Mouse (Mus musculus): Measurements from ENCODE around the gene Itprip. TPM values are rescaled to one million over a fixed set of nuclear protein-coding genes. Genes with fewer than 3 reads are reported as not detected.
A peak's percentile ranks its signal among the peaks of the same experiment; 100 is the strongest.

The Itprip gene
- polyA plus RNA-seq, 1 experiment from 2014 or later, result 18.7 TPM

GRCm38 (mm10) chr19:47867628-47868175 lies 51.4 kb downstream of the Itprip start:
- no peaks in the 10 kb centered on the region for H3K9me3 ChIP-seq (replicated peaks; ENCODE audit: control insufficient read depth, low read length)

GRCm38 (mm10) chr19:47865353-47865947 lies 53.6 kb downstream of the Itprip start, which contains the start of gene Gsto2:
Gsto2 (plus strand) TSS chr19:47865534.
- Histone ChIP-seq H3K27me3 (ENCODE audit: control insufficient read depth, insufficient read depth, low read length) (no peaks in the 10 kb centered on the region), H3K9ac (ENCODE audit: low read length) (peak within 1 kb of the TSS; percentile 87), H3K4me1 (ENCODE audit: control insufficient read depth, insufficient read depth, low read length) (peaks cover 3% of the 10 kb centered on the region; the same call in 1 of the 2 replicates), H3K9me3 (replicated peaks; ENCODE audit: control insufficient read depth, low read length) (no peaks in the 10 kb centered on the region), H3K4me3 (replicated peaks; ENCODE audit: low read length) (peak within 1 kb of the TSS; percentile 70), H3K4me2 (ENCODE audit: low read depth, low read length) (peak within 1 kb of the TSS; percentile 88), H3K27ac (ENCODE audit: low read length) (peak within 1 kb of the TSS; percentile 89), H3K36me3 (ENCODE audit: control insufficient read depth, insufficient read depth, low read length) (no peaks in the 10 kb centered on the region)
- peak; percentile 99 for ATAC-seq (ENCODE audit: insufficient read depth, low FRiP score)
- under 1% methylated on average over 49 of the region's 49 CpGs for WGBS

More at GRCm38 (mm10) chr19:47867628-47868175, 51.4 kb downstream of the Itprip start:
- 51% methylated on average over 4 of the region's 4 CpGs for WGBS
- no peak overlapping the region for H3K27ac ChIP-seq (ENCODE audit: low read length)
- peaks cover 3% of the 10 kb centered on the region; the same call in 1 of the 2 replicates for H3K4me1 ChIP-seq (ENCODE audit: control insufficient read depth, insufficient read depth, low read length)
- no peaks in the 10 kb centered on the region for H3K27me3 ChIP-seq (ENCODE audit: control insufficient read depth, insufficient read depth, low read length)
- H3K9ac ChIP-seq (ENCODE audit: low read length), result no peak overlapping the region
- H3K36me3 ChIP-seq (ENCODE audit: control insufficient read depth, insufficient read depth, low read length), result no peaks in the 10 kb centered on the region
- H3K4me3 ChIP-seq (replicated peaks; ENCODE audit: low read length), result no peak overlapping the region
- no peak overlapping the region for H3K4me2 ChIP-seq (ENCODE audit: low read depth, low read length)
- ATAC-seq (ENCODE audit: insufficient read depth, low FRiP score), result no peak

GRCm38 (mm10) chr19:47864721-47865120 lies 54.4 kb downstream of the Itprip start:
- Histone ChIP-seq H3K4me2 (ENCODE audit: low read depth, low read length) (peak overlapping the region; percentile 88), H3K9ac (ENCODE audit: low read length) (no peak overlapping the region), H3K27me3 (ENCODE audit: control insufficient read depth, insufficient read depth, low read length) (no peaks in the 10 kb centered on the region), H3K27ac (ENCODE audit: low read length) (no peak overlapping the region), H3K4me3 (replicated peaks; ENCODE audit: low read length) (peak overlapping the region; percentile 70), H3K4me1 (ENCODE audit: control insufficient read depth, insufficient read depth, low read length) (peaks cover 3% of the 10 kb centered on the region; the same call in 1 of the 2 replicates), H3K9me3 (replicated peaks; ENCODE audit: control insufficient read depth, low read length) (no peaks in the 10 kb centered on the region), H3K36me3 (ENCODE audit: control insufficient read depth, insufficient read depth, low read length) (no peaks in the 10 kb centered on the region)
- 79% methylated on average over 7 of the region's 7 CpGs for WGBS
- no peak for ATAC-seq (ENCODE audit: insufficient read depth, low FRiP score)

GRCm38 (mm10) chr19:47864051-47864450 lies 55.0 kb downstream of the Itprip start:
- Histone ChIP-seq H3K9ac (ENCODE audit: low read length) (no peak overlapping the region), H3K36me3 (ENCODE audit: control insufficient read depth, insufficient read depth, low read length) (no peaks in the 10 kb centered on the region; the same call in 1 of the 2 replicates), H3K4me2 (ENCODE audit: low read depth, low read length) (no peak overlapping the region), H3K9me3 (replicated peaks; ENCODE audit: control insufficient read depth, low read length) (no peaks in the 10 kb centered on the region), H3K4me1 (ENCODE audit: control insufficient read depth, insufficient read depth, low read length) (peaks cover 3% of the 10 kb centered on the region; the same call in 1 of the 2 replicates), H3K4me3 (replicated peaks; ENCODE audit: low read length) (no peak overlapping the region), H3K27me3 (ENCODE audit: control insufficient read depth, insufficient read depth, low read length) (no peaks in the 10 kb centered on the region), H3K27ac (ENCODE audit: low read length) (no peak overlapping the region)
- WGBS, result 95% methylated on average over 9 of the region's 9 CpGs
- ATAC-seq (ENCODE audit: insufficient read depth, low FRiP score), result no peak

- no peak overlapping the region for H3K27ac ChIP-seq (ENCODE audit: low read length)
- no peaks in the 10 kb centered on the region for H3K9me3 ChIP-seq (replicated peaks; ENCODE audit: control insufficient read depth, low read length)
- no peak overlapping the region for H3K4me3 ChIP-seq (replicated peaks; ENCODE audit: low read length)
- no peaks in the 10 kb centered on the region for H3K27me3 ChIP-seq (ENCODE audit: control insufficient read depth, insufficient read depth, low read length)
- no peak overlapping the region for H3K4me2 ChIP-seq (ENCODE audit: low read depth, low read length)
- WGBS, result 96% methylated on average over 3 of the region's 3 CpGs
- H3K4me1 ChIP-seq (ENCODE audit: control insufficient read depth, insufficient read depth, low read length), result peaks cover 3% of the 10 kb centered on the region; the same call in 1 of the 2 replicates
- no peaks in the 10 kb centered on the region; the same call in 1 of the 2 replicates for H3K36me3 ChIP-seq (ENCODE audit: control insufficient read depth, insufficient read depth, low read length)
- H3K9ac ChIP-seq (ENCODE audit: low read length), result no peak overlapping the region
- ATAC-seq (ENCODE audit: insufficient read depth, low FRiP score), result no peak
These were observed 56.5 kb downstream of the Itprip start for GRCm38 (mm10) chr19:47862581-47862980.

- no peak overlapping the region for H3K9ac ChIP-seq (ENCODE audit: low read length)
- peak overlapping the region; percentile 79 for H3K27ac ChIP-seq (ENCODE audit: low read length)
- H3K4me1 ChIP-seq (ENCODE audit: control insufficient read depth, insufficient read depth, low read length), result peaks cover 9% of the 10 kb centered on the region
- no peak overlapping the region for H3K4me3 ChIP-seq (replicated peaks; ENCODE audit: low read length)
- ATAC-seq (ENCODE audit: insufficient read depth, low FRiP score), result no peak
- H3K27me3 ChIP-seq (ENCODE audit: control insufficient read depth, insufficient read depth, low read length), result no peaks in the 10 kb centered on the region
- WGBS, result 75% methylated on average over 8 of the region's 8 CpGs
- H3K36me3 ChIP-seq (ENCODE audit: control insufficient read depth, insufficient read depth, low read length), result no peaks in the 10 kb centered on the region; the same call in 1 of the 2 replicates
- H3K9me3 ChIP-seq (replicated peaks; ENCODE audit: control insufficient read depth, low read length), result no peaks in the 10 kb centered on the region
- peak overlapping the region; percentile 20 for H3K4me2 ChIP-seq (ENCODE audit: low read depth, low read length)
These were observed 59.9 kb downstream of the Itprip start for GRCm38 (mm10) chr19:47859180-47859579.

- no peaks in the 10 kb centered on the region for H3K9me3 ChIP-seq (replicated peaks; ENCODE audit: control insufficient read depth, low read length)
- WGBS, result 71% methylated on average over 18 of the region's 18 CpGs
- no peak for ATAC-seq (ENCODE audit: insufficient read depth, low FRiP score)
- peak overlapping the region; percentile 27; the same call in 1 of the 2 replicates for H3K9ac ChIP-seq (ENCODE audit: low read length)
- H3K4me3 ChIP-seq (replicated peaks; ENCODE audit: low read length), result peak overlapping the region; percentile 19; the same call in 1 of the 2 replicates
- H3K4me1 ChIP-seq (ENCODE audit: control insufficient read depth, insufficient read depth, low read length), result peaks cover 15% of the 10 kb centered on the region
- peak overlapping the region; percentile 20 for H3K4me2 ChIP-seq (ENCODE audit: low read depth, low read length)
- H3K27ac ChIP-seq (ENCODE audit: low read length), result peak overlapping the region; percentile 79
- no peaks in the 10 kb centered on the region for H3K27me3 ChIP-seq (ENCODE audit: control insufficient read depth, insufficient read depth, low read length)
- no peaks in the 10 kb centered on the region; the same call in 1 of the 2 replicates for H3K36me3 ChIP-seq (ENCODE audit: control insufficient read depth, insufficient read depth, low read length)
These were observed 60.8 kb downstream of the Itprip start for GRCm38 (mm10) chr19:47857957-47858942.

GRCm38 (mm10) chr19:47854796-47855783 lies 64.0 kb downstream of the Itprip start, which contains the start of gene Gsto1:
Gsto1 (plus strand) TSS chr19:47854970.
- peaks cover 15% of the 10 kb centered on the region for H3K4me1 ChIP-seq (ENCODE audit: control insufficient read depth, insufficient read depth, low read length)
- ATAC-seq (ENCODE audit: insufficient read depth, low FRiP score), result peak; percentile 94
- under 1% methylated on average over 60 of the region's 60 CpGs for WGBS
- H3K27ac ChIP-seq (ENCODE audit: low read length), result peak within 1 kb of the TSS; percentile 94
- no peaks in the 10 kb centered on the region; the same call in 1 of the 2 replicates for H3K36me3 ChIP-seq (ENCODE audit: control insufficient read depth, insufficient read depth, low read length)
- H3K9ac ChIP-seq (ENCODE audit: low read length), result peak within 1 kb of the TSS; percentile 93
- H3K4me3 ChIP-seq (replicated peaks; ENCODE audit: low read length), result peak within 1 kb of the TSS; percentile 78
- H3K9me3 ChIP-seq (replicated peaks; ENCODE audit: control insufficient read depth, low read length), result no peaks in the 10 kb centered on the region
- no peaks in the 10 kb centered on the region for H3K27me3 ChIP-seq (ENCODE audit: control insufficient read depth, insufficient read depth, low read length)
- peak within 1 kb of the TSS; percentile 94 for H3K4me2 ChIP-seq (ENCODE audit: low read depth, low read length)

Data from stomach, embryonic 16.5 days (tissue).